Mouse (Mus musculus) R1 (cell line): Measurements from ENCODE around the gene Tsen54.

ENCODE experiments used
- DNase-seq: peaks from one replicate; pipeline ENCODE4 v3.0.0-alpha.2; 2018; ENCODE audit warnings: low read depth, low spot score

Gene Tsen54

DNA sequence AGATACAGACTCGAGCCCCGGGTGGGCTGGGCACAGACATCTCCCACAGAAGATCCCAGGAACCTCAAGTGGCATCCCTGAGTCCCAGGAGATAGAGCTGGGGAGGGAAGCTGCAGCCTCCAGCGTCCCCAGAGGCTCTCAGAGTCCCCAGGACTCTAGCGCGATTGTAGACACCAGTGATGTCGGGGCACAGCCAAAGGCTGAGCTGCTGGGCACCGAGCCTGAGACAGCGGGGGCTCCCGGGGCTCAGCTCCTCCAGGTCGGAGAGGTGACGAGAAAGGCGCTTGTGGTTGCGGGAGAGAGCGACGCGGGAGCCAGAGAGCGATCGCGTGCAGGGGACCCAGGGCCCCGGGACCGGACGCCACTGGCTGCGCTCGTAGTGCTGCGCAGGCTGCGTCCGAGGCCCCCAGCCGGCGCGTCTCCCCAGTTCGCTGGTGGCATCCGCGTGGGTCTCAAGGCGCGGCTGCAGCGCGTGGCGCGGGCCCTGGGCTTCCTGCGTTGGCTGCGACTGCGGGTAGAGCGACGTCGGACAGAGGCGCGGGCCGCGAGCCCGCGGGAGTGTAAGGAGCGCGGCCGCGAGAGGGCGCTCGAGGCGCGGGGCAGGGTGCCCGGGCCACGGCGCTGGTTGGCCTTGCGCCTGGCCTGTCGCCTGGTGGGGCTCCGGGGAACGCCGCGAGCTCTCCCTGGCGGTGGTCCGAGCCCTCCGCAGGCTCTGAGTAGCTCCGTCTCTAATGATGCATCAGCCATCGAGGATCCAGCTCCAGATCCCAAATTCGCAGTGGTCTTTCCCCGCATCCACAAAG, 44.8 kb downstream of the Tsen54 start:
- DNase-seq, result peak; percentile 91

GRCm38 (mm10) chr11:115863895-115864294, 49.4 kb downstream of the Tsen54 start:
- DNase-seq, result peak; percentile 33

DNA sequence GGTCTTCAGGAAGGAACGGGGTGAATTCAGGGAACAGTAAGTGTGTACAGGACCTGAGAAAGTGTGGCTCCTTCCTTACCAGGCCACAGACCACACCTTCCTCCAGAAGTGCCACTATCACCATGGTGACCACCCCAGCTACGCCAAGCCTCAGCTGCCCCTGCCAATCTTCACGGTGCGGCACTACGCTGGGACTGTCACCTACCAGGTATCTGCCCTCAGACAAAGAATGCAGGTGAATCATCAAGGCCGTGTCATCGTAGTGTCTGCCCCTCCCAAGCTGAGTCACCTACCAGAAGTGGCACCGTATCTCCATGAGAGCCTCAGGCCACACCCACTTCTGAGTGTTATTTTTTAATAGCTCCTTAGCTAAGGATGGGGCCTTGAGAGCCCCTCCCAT, 54.9 kb downstream of the Tsen54 start:
- DNase-seq, result no peak

- DNase-seq, result no peak
Observed at GRCm38 (mm10) chr11:115872437-115872836, 57.9 kb downstream of the Tsen54 start.
